Mouse (Mus musculus) C2C12 (cell line): ENCODE measurements around the gene Nupr1. TPM values are rescaled to one million over a fixed set of nuclear protein-coding genes. Genes with fewer than 3 reads are reported as not detected.
A peak's percentile ranks its signal among the peaks of the same experiment; 100 is the strongest.

Experiments
- H3K27me3 ChIP-seq: one replicate; pipeline ENCODE4 v1.6.1; 2011; ENCODE audit not compliant: control insufficient read depth, insufficient read depth, insufficient read length
- H3K36me3 ChIP-seq: one replicate; pipeline ENCODE4 v1.6.1; 2011; ENCODE audit not compliant: control insufficient read depth, insufficient read depth
- H3K4me3 ChIP-seq: one replicate; pipeline ENCODE4 v1.5.1; 2011; ENCODE audit warnings: mild to moderate bottlenecking, control low read depth; ENCODE audit not compliant: poor library complexity, insufficient read depth, severe bottlenecking
- H3K79me2 ChIP-seq: one replicate; pipeline ENCODE4 v1.6.1; 2011; ENCODE audit not compliant: control insufficient read depth, insufficient read depth
- H3K79me3 ChIP-seq: one replicate; pipeline ENCODE4 v1.6.1; 2011; ENCODE audit warnings: low read depth, control low read depth
- H3ac ChIP-seq: one replicate; pipeline ENCODE3; 2011; ENCODE audit warnings: low read depth; ENCODE audit not compliant: control insufficient read depth, insufficient read length
- CEBPB ChIP-seq: IDR thresholded peaks from one replicate; pipeline ENCODE4 v1.6.1; 2011; ENCODE audit warnings: low read depth, mild to moderate bottlenecking, control low read depth, moderate library complexity
- CTCF ChIP-seq: IDR thresholded peaks from one replicate; pipeline ENCODE4 v1.5.1; 2011; ENCODE audit not compliant: control insufficient read depth, insufficient read depth, insufficient read length
- FOSL1 ChIP-seq: IDR thresholded peaks from one replicate; pipeline ENCODE4 v1.8.0; 2011; ENCODE audit warnings: mild to moderate bottlenecking, low read length; ENCODE audit not compliant: poor library complexity, insufficient read depth, severe bottlenecking
- MAX ChIP-seq: IDR thresholded peaks from one replicate; pipeline ENCODE4 v1.6.1; 2011; ENCODE audit warnings: mild to moderate bottlenecking, control low read depth
- MYOD1 ChIP-seq: IDR thresholded peaks from one replicate; pipeline ENCODE4 v1.6.1; 2011; ENCODE audit warnings: low read depth; ENCODE audit not compliant: control insufficient read depth, insufficient read length
- MYOG ChIP-seq: IDR thresholded peaks from one replicate; pipeline ENCODE4 v1.6.1; 2011; ENCODE audit not compliant: control insufficient read depth, insufficient read length; ENCODE audit errors: extremely low read depth
- USF1 ChIP-seq: IDR thresholded peaks from one replicate; pipeline ENCODE4 v1.6.1; 2011; ENCODE audit warnings: low read depth, mild to moderate bottlenecking, control low read depth, moderate library complexity
- polyA plus RNA-seq: library from polyadenylated mRNA; unstranded; fragments of >200 nt; fragmentation: generic; extraction: Trizol; gene quantifications from one replicate; pipeline ENCODE4 v1.2.1, GENCODE M21; 2012; ENCODE audit warnings: missing spikeins

Nupr1 gene
- polyA plus RNA-seq, 1 experiment, result 49.9 TPM

DNA sequence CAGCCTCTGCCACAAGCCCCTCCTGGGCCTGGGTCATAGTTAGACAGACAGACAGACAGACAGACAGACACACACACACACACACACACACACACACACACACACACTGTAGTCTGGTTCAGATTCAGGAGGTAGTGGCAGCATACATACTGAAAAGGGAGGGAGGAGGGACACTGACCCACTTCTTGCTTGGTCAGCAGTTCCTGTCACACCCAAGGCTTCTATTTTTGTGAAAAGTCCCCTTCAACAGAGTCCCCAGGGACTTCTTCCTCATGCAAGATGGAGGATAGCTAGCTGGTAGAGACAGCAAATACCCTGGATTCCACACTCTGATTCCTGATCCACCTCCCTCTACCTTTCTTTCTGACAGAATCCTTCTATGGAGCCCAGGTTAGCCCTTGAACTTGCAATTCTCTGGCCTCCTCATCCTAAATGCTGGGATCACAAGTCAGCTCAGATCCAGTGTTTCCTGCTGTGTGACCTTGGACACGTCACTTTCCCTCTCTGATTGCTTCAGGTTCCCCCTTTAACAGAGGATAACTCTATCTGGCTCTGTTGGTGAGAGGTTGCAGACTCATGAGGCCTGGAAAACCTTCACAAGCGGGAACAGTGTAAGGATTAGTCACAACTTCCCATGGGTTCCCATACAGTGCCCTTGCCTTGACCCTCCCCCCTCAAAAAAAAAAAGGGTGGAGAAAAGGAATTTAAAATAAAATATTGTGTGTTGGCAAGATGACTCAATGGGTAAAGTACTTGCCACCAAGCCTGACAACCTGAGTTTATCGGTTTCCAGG is 4.7 kb downstream of the Nupr1 start:
- Histone ChIP-seq H3ac (no peak overlapping the region), H3K79me3 (peaks cover 2% of the 10 kb centered on the region), H3K79me2 (peaks cover 15% of the 10 kb centered on the region), H3K4me3 (no peak overlapping the region), H3K27me3 (no peaks in the 10 kb centered on the region), H3K36me3 (no peaks in the 10 kb centered on the region)
- TF ChIP-seq FOSL1, result no peak
- no peak for TF ChIP-seq MYOG
- no peak for TF ChIP-seq USF1
- TF ChIP-seq CTCF, result no peak

DNA sequence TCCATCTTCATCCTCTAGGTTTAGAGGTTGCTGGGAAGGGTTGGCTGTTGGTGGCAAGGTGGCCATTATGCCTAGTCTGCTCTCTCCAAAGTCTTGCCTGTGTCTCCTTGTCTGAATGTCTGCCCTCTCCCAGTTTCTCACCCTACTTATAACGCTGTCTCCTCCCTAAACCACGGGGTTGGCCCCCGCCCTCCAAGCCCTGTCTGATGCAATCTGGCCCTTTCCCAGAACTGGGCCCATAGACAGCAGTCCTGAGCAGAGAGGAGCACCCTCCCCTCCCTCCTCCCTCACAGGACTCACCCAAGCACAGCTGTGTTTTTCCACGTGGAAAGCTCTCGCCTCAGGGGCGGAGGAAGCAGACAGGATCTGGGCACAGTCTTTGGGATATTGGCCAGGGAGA is 5.3 kb downstream of the Nupr1 start:
- H3K79me3 ChIP-seq, result peaks cover 2% of the 10 kb centered on the region
- TF ChIP-seq CTCF, result no peak
- no peak for TF ChIP-seq MYOG
- TF ChIP-seq MYOD1, result peak; percentile 67
- TF ChIP-seq CEBPB, result peak; percentile 81
- H3K79me2 ChIP-seq, result peaks cover 15% of the 10 kb centered on the region
- no peaks in the 10 kb centered on the region for H3K36me3 ChIP-seq
- no peaks in the 10 kb centered on the region for H3K27me3 ChIP-seq
- H3K4me3 ChIP-seq, result peak overlapping the region; percentile 36
- H3ac ChIP-seq, result peak overlapping the region; percentile 65

DNA sequence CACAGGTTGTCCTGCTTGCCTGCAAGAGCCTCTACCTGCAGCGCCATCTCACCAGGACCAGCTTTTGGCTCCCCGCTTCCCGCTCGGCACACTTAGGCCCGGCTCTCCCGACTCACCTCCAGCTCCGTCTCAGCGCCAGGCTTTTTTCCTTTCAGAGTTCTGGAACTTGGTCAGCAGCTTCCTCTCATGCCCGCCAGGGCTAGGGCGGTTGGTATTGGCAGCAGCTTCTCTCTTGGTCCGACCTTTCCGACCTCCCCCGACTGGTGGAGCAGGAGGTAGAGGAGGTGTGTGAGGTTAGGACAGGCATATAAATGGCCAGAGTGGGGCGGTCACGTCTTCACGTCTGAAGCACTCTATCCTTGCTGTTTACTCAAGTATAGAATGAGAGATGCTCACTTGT is 5.9 kb downstream of the Nupr1 start:
- TF ChIP-seq CEBPB (no peak), FOSL1 (no peak), MYOD1 (no peak), CTCF (no peak), MAX (no peak), USF1 (no peak), MYOG (no peak)
- Histone ChIP-seq H3K36me3 (no peaks in the 10 kb centered on the region), H3K4me3 (peak overlapping the region; percentile 36), H3ac (peak overlapping the region; percentile 65), H3K79me2 (peaks cover 15% of the 10 kb centered on the region), H3K79me3 (peaks cover 2% of the 10 kb centered on the region), H3K27me3 (no peaks in the 10 kb centered on the region)

DNA sequence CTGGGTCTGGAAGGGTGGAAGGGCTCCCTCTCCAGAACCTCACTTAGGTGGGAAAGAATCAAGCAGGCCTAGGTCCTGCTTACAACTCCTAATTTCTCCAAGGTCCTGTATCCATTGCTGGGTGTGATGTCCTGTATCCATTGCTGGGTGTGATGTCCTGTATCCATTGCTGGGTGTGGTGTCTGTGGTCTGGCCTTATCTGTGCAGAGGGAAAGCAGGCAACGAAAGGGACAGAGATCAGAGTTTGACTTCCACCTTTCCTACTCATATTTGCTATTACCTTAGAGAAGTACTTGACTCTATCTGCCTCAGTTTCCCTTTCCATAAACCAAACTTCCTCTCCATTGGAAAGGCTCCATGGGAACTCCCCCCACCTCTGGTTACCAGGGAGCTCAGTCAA is 7.3 kb downstream of the Nupr1 start:
- H3K4me3 ChIP-seq, result no peak overlapping the region

DNA sequence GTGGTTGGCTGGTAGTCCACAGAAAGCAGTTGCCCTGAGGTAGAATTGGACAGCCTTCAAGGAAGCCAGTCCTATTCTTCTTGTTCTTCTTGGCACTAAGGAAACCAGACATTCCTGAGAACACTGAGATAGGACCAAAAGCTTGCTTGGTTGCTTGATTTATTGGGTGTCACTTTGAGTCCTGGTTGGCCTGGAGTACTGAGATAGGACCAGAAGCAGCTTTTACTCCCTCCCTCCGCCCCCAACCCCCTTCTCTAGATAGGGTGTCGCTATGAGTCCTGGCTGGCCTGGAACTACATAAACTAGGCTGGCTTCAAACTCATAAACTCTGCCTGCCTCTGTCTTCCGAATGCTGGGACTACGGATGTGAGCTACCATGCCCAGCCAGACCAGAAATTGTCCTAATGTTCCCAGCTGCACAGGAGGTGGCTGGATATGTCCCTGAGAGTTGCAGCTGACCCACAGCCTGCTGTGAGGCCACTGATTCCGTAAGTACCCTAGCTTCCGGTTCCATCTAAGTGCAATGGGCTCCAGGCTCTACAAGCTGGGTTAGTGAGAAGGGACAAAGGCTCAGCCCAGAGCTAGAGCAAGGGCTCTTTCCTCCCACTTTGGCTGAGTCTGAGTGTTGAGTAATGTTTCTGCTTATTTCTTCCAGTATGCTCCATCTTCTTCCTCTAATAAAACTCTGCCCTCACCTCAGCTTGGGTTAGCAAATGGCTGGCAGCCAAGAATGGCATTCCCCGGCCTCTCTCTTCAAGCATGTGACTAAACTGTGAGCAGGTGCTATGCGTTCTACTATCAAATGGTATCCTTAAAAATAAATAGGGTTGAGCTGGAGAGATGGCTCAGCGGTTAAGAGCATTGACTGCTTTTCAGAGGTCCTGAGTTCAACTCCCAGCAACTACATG is 9.0 kb downstream of the Nupr1 start:
- TF ChIP-seq CTCF (no peak), CEBPB (no peak), MAX (no peak), FOSL1 (no peak), MYOD1 (no peak), USF1 (no peak)
- Histone ChIP-seq H3K27me3 (no peaks in the 10 kb centered on the region), H3K79me3 (peaks cover 2% of the 10 kb centered on the region), H3K36me3 (no peaks in the 10 kb centered on the region), H3ac (no peak overlapping the region), H3K79me2 (peaks cover 15% of the 10 kb centered on the region), H3K4me3 (no peak overlapping the region)

More for the DNA sequence above, 7.3 kb downstream of the Nupr1 start:
- Histone ChIP-seq H3ac (no peak overlapping the region), H3K27me3 (no peaks in the 10 kb centered on the region), H3K36me3 (no peaks in the 10 kb centered on the region), H3K79me2 (peaks cover 15% of the 10 kb centered on the region), H3K79me3 (peaks cover 2% of the 10 kb centered on the region)
- TF ChIP-seq MYOD1 (no peak), FOSL1 (no peak), CEBPB (no peak), CTCF (no peak), USF1 (no peak), MYOG (no peak), MAX (no peak)
